Mouse (Mus musculus) cerebellum, postnatal 25 days (tissue): ENCODE results near the gene Coro2b.
A peak's percentile ranks its signal among the peaks of the same experiment; 100 is the strongest.

Experiments
- DNase-seq, 2 experiments: peaks; one replicate each; pipeline ENCODE4 v3.0.0; 2021; ENCODE audit warnings: mixed read lengths in 2 of 2

The Coro2b gene

DNA sequence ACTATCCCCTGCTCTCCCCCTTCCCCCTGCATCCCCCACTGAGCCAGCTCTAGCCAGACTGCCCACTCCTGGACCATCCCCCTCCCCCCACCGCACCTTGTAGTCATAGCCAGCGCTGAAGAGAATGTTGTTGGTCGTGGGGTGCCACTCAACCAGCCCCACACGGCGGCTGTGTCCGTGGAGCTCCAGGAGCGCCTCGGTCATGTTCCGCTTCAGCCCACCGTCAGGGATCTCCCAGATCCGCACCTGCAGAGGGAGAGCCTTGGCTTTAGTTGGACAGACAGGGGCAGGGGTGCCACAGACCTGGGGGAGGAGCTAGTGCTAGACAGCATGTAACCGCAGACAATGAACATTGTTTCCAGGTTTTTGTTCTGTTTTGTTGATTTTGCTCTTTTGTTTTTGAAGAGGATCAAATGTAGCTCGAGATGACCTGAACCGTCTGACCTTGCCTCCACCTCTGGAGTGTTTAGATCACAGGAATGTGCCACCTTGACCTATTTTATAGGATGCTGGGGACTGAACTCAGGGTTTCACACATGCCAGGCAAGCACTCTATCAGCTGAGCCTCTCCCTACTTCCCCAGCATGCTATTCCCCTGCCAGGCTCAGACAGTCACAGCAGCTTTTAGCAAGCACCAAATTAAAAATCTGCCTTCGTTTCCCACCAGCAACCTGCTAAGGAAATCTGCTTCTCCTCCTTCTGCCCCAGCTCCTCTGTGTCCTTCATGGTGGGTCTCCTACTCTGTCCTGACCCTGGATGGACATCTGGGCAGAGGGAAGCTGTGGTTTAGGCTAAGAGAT, 104.4 kb downstream of the Coro2b start:
- DNase-seq, result peak; percentile 30 to 42

GRCm38 (mm10) chr9:62430741-62431140, 106.1 kb downstream of the Coro2b start:
- DNase-seq, result peak; percentile 29 to 48

GRCm38 (mm10) chr9:62427010-62427409, 109.8 kb downstream of the Coro2b start:
- peak in 1 of 2 experiments; percentile 38 for DNase-seq

GRCm38 (mm10) chr9:62426531-62426930, 110.3 kb downstream of the Coro2b start:
- DNase-seq, result no peak

DNA sequence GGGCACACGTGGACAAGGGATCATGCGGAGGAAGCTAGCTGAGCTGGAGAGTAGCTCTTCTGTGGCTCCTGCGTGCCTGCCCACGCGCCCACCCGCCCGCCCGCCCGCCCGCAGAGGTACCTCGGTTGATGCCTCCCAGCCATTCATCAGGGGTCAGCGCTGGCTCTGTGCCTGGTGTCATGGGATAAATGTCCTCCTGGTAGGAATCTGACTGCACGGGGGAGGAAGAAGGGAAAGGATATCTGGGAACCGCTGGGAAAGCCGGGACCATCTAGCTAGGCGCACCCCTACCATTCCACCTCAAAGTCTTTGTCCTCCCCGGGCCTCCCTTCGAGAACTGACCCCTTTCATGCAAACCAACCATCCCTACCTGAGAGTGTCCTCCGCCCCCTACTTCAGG, 110.8 kb downstream of the Coro2b start:
- DNase-seq, result no peak

DNA sequence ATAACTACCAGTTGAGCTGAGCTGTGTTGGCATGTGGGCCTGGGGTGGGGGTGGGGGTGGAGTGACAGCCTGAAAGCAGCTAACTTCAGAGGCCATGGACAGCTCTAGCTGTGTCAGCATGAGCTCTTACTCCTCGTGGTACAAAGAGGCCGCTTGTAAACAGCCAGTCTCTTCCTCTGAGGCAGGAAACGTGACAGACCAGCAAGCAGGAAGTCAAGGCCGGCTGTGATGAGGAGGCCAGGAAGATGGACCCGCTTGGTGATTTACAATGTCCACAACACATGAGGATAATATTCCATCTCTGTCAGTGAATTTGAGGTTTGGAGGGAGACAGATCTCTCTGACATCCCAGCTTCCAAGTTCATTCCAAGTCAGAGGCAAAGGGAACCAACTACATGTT, 111.6 kb downstream of the Coro2b start:
- DNase-seq, result peak in 1 of 2 experiments; percentile 8

- DNase-seq, result no peak
These were observed 113.0 kb downstream of the Coro2b start for GRCm38 (mm10) chr9:62423871-62424270.

- DNase-seq, result peak in 1 of 2 experiments; percentile 17
These were observed 113.9 kb downstream of the Coro2b start for GRCm38 (mm10) chr9:62422926-62423325.

GRCm38 (mm10) chr9:62421911-62422310, 114.9 kb downstream of the Coro2b start:
- DNase-seq, result peak in 1 of 2 experiments; percentile 24

- DNase-seq, result peak; percentile 70 to 80
These were observed 115.8 kb downstream of the Coro2b start for GRCm38 (mm10) chr9:62421027-62421426.

DNA sequence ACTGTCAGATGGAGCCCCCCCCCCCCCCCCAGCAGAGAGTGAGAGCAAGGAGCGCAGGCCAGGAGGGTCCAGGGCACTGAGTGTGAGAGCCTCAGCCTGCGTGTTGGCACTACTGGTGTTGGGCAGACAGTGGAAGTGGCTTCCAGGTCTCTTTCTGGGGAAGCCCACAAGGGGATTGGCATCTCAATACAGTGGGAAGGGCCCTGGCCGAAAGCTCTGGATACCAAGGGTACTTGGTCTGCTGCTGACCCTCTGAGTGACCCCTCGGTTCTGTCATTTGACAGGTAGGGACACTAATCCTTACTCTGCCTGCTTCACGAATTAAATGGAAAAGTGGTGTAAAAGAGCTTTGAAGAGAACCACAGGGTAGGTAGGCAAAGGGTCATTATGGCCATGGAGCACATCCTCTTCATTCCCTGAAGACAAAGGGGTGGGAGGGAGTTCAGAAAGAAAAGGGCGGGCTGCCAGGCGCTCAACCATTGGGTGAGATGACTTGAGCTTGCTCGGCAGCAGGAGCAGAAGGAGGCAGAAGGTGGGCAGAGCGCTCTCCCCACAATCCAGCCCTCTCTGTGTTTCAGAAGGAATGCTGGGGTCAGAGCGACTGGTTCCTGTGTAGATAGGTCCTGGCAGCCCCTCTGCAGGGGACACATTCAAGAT, 116.5 kb downstream of the Coro2b start:
- peak; percentile 56 to 77 for DNase-seq

- no peak for DNase-seq
These were observed 118.1 kb downstream of the Coro2b start for GRCm38 (mm10) chr9:62418742-62419141.

- no peak for DNase-seq
These were observed 129.3 kb downstream of the Coro2b start for GRCm38 (mm10) chr9:62407357-62408146.

DNA sequence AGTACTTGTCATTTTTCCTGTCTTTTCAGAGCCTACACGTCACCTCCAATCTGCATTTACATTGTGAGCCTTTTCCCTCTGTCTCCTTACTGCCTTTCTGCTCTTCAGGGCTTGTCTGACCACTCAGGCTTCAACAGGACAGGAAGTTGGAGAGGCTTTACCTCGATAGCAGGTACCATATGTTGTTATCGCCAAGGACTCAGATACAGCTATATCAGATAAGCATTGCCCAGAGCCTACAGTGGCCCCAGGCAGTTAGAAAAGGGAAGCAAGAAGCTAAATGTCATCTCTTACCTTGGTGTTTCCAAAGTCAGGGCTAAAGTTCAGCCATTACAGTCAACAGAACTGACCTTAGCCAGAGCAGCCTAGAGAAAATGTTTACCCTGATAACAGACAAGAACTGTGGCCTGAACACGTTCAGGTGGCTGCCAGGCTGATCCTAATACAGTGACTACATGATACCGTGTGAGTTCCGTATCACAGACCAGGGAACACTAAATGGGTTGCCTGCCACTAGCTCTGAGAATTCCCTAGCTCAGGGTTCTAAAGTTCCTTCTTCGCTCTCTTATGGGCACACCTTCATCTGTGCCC, 130.3 kb downstream of the Coro2b start:
- DNase-seq, result no peak

GRCm38 (mm10) chr9:62401589-62401988, 135.3 kb downstream of the Coro2b start:
- no peak for DNase-seq

GRCm38 (mm10) chr9:62400531-62401170, 136.2 kb downstream of the Coro2b start:
- no peak for DNase-seq

DNA sequence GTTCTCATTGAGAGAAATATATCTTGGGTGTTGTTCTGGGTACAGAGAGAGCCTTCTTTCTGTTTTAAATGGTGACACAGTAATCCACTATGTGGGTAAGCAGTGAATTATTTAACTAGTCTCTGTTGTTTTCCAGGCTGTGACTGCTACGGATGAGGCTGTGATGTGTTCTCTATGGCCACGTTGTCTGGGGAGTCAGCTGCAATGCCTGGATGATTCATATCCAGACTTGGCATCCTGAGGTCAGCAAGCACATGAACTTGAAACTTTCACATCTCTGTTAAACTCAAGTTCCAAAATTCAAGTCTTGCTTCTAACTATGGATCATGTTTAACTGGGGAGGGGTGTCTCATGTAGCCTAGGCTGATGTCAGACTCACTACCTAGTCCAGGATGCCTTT, 142.7 kb downstream of the Coro2b start:
- no peak for DNase-seq

DNA sequence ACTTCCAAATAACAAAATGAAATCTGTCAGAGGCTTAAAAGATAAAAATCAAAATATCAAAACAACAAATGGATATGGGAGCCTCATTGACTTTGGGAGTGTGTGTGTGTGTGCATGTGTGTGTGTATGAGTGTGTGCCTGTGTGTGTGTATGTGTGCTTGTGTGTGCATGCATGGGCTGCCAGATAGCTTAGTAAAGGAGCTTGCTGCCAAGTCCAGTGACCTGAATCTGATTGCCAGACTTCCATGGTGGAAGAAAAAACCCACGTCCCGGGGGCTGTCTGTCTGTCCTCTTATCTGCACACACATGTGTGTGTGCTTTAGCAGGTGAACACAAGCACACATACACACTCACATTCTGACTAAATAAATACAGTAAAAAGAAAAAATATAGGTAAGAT, 143.3 kb downstream of the Coro2b start:
- DNase-seq, result no peak

DNA sequence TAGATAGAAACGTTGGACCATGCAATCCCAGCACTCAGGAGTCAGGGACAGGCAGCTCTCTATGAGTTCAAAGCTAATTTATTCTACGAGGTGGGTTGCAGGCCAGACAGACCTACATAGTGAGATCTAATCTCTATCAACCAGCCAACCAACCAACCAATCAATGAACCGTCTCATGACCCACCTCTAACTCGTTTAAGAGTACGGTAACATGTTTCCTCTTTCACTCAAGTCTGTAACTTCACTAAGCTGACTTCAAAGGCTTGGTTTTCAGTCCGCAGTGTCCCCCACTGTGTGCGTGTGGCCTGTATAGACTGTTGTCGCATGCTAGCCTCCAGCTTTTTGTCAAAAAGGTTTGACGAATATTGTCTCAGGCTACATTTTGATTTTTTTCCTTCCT, 147.1 kb downstream of the Coro2b start:
- DNase-seq, result no peak

- DNase-seq, result no peak
These were observed 150.9 kb downstream of the Coro2b start for GRCm38 (mm10) chr9:62385727-62386518.

GRCm38 (mm10) chr9:62385062-62385461, 151.8 kb downstream of the Coro2b start:
- DNase-seq, result no peak
